Mouse (Mus musculus): Measurements from ENCODE around the gene Pcnx4.

Gene Pcnx4

GRCm38 (mm10) chr12:72536021-72536597 lies at the start of gene Pcnx4:
Gene Pcnx4 (plus strand): TSS chr12:72536383.
- DNase-seq (ENCODE audit: low spot score in 2 of 2), result peak; percentile 90 to 94

GRCm38 (mm10) chr12:72487498-72487897 lies 48.7 kb upstream of the Pcnx4 start:
- no peak for DNase-seq (ENCODE audit: low spot score in 2 of 2)

GRCm38 (mm10) chr12:72489995-72490394 lies 46.2 kb upstream of the Pcnx4 start:
- no peak for DNase-seq (ENCODE audit: low spot score in 2 of 2)

GRCm38 (mm10) chr12:72491063-72491719 lies 45.0 kb upstream of the Pcnx4 start:
- no peak for DNase-seq (ENCODE audit: low spot score in 2 of 2)

GRCm38 (mm10) chr12:72496866-72497600 lies 39.1 kb upstream of the Pcnx4 start:
- DNase-seq (ENCODE audit: low spot score in 2 of 2), result no peak

GRCm38 (mm10) chr12:72509606-72510005 lies 26.6 kb upstream of the Pcnx4 start:
- DNase-seq (ENCODE audit: low spot score in 2 of 2), result no peak

- no peak for DNase-seq (ENCODE audit: low spot score in 2 of 2)
These were observed 20.7 kb upstream of the Pcnx4 start for GRCm38 (mm10) chr12:72515446-72515845.

- DNase-seq (ENCODE audit: low spot score in 2 of 2), result no peak
These were observed 18.0 kb upstream of the Pcnx4 start for GRCm38 (mm10) chr12:72518114-72518728.

GRCm38 (mm10) chr12:72519352-72519751 lies 16.8 kb upstream of the Pcnx4 start:
- no peak for DNase-seq (ENCODE audit: low spot score in 2 of 2)

- no peak for DNase-seq (ENCODE audit: low spot score in 2 of 2)
These were observed 16.3 kb upstream of the Pcnx4 start for GRCm38 (mm10) chr12:72519855-72520254.

- DNase-seq (ENCODE audit: low spot score in 2 of 2), result peak in 1 of 2 experiments; percentile 40
These were observed 15.5 kb upstream of the Pcnx4 start for GRCm38 (mm10) chr12:72520645-72521044.

- no peak for DNase-seq (ENCODE audit: low spot score in 2 of 2)
These were observed 10.6 kb upstream of the Pcnx4 start for GRCm38 (mm10) chr12:72525588-72525987.

- no peak for DNase-seq (ENCODE audit: low spot score in 2 of 2)
These were observed 3.9 kb upstream of the Pcnx4 start for GRCm38 (mm10) chr12:72532303-72532702.

GRCm38 (mm10) chr12:72533986-72534385 lies 2.2 kb upstream of the Pcnx4 start:
- DNase-seq (ENCODE audit: low spot score in 2 of 2), result no peak

GRCm38 (mm10) chr12:72535599-72535998 lies 584 bp upstream of the Pcnx4 start:
- no peak for DNase-seq (ENCODE audit: low spot score in 2 of 2)

GRCm38 (mm10) chr12:72538571-72538970 lies 2.4 kb downstream of the Pcnx4 start:
- DNase-seq (ENCODE audit: low spot score in 2 of 2), result peak in 1 of 2 experiments; percentile 19

GRCm38 (mm10) chr12:72554347-72554746 lies 18.2 kb downstream of the Pcnx4 start:
- no peak for DNase-seq (ENCODE audit: low spot score in 2 of 2)

- no peak for DNase-seq (ENCODE audit: low spot score in 2 of 2)
These were observed 28.2 kb downstream of the Pcnx4 start for GRCm38 (mm10) chr12:72564281-72564795.

- DNase-seq (ENCODE audit: low spot score in 2 of 2), result no peak
These were observed 45.8 kb downstream of the Pcnx4 start for GRCm38 (mm10) chr12:72582021-72582420.

- DNase-seq (ENCODE audit: low spot score in 2 of 2), result no peak
These were observed 46.9 kb downstream of the Pcnx4 start for GRCm38 (mm10) chr12:72583099-72583498.

- no peak for DNase-seq (ENCODE audit: low spot score in 2 of 2)
These were observed 49.2 kb downstream of the Pcnx4 start for GRCm38 (mm10) chr12:72585339-72585738.

GRCm38 (mm10) chr12:72592991-72593390 lies 56.8 kb downstream of the Pcnx4 start:
- DNase-seq (ENCODE audit: low spot score in 2 of 2), result no peak

Data from frontal cortex, postnatal 10 days (tissue).